Mouse (Mus musculus): ENCODE data around the gene Gimap5.

Gimap5 gene

DNA sequence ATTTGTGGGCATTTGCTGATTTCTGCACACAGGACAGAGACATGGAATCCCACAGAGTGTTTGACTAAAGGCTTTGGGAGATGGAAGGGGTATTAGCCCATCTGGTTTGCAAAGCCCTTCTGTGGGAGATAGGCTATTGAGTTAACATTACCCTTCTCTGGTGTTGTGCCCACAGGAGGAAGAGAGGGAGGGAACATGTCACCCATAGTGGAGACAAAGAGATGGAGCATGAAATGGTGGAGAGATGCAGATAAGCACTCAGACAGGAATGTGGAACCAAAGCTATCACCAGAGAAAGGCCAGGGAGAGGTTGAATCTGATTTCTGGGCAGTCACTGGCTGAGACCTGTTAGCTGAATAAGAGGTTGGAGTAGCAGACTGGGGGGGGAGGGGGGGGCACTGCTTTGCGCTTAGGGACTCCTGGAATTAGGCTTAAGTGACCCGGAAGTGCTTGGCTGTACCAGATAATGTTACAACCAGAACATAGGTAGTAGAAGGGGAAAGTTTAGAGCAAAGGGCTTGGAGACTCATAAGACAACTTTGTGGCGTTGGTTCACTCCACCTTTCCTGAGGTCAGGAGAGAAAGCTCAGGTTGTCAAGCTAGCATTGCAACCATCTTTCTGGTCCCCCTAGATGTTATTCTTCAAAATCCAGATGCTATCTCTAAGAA lies 5.4 kb upstream of the Gimap5 start:
- no peak for DNase-seq (ENCODE audit: low spot score)

DNA sequence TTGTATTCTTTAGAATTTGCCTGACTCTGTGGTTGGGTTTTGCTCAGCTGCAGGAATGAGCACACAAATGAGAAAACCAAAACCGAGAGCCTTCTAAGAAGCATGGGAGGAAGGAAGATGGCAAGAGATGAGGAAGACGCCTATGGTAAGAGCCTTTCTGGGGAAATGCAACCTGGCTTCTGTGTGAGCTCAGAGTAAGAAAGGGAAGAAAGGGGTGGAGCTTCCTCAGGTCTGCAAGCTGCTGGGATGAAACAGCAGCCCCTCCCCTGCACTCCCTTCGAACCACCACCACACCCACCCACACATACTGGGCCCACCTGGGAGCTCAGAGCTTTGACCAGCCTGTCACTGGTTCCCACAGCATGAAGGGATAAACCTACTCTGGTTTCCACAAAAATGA lies 4.7 kb upstream of the Gimap5 start:
- no peak for DNase-seq (ENCODE audit: low spot score)

DNA sequence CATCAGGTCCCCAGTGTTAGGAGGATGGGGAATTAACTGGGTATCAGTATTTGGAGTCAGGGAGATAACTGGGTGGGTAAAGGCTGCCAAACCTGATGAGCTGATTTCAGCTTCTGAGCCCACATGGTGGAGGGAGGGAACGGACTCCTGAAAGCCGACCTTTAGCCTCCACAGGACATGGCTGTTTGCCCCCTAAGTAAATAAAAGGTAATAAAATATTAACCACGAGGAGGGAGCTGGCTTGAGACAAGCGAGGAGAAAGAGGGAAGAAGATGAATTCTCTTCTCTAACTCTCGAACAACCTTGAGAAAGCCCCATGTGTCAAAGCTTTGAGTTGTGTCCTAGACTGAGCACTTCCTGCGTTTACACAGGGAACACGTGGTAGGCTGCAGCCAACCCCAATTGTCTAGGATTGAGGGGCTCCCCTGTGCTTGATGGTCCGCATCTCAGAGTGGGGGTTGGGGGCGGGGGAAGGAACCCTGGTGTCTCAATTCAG lies 4.2 kb upstream of the Gimap5 start:
- no peak for DNase-seq (ENCODE audit: low spot score)

DNA sequence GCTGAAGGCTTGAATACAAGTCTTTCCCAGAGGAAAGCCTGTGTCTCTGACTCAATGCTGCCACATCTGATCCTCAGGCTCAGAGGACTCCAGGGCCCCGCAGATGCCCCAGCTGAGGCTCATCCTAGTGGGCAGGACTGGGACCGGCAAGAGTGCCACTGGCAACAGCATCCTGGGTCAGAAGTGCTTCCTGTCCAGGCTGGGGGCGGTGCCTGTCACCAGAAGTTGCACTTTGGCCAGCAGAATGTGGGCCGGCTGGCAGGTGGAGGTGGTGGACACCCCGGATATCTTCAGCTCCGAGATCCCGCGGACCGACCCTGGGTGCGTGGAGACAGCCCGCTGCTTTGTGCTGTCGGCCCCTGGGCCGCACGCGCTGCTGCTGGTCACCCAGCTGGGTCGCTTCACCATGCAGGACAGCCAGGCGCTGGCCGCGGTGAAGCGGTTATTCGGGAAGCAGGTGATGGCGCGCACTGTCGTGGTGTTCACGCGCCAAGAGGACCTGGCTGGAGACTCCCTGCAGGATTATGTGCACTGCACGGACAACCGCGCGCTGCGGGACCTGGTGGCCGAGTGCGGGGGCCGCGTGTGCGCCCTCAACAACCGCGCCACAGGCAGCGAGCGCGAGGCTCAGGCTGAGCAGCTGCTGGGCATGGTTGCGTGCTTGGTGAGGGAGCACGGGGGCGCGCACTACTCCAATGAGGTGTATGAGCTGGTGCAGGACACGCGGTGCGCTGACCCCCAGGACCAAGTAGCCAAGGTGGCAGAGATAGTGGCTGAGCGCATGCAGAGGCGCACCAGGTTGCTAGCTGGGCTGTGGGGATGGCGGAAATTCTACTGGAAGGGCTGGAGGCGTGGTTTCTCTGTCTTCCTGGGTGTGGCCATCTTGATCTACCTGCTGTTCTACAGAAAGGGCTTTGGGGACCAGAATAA lies 3.3 kb upstream of the Gimap5 start:
- DNase-seq (ENCODE audit: low spot score), result no peak

DNA sequence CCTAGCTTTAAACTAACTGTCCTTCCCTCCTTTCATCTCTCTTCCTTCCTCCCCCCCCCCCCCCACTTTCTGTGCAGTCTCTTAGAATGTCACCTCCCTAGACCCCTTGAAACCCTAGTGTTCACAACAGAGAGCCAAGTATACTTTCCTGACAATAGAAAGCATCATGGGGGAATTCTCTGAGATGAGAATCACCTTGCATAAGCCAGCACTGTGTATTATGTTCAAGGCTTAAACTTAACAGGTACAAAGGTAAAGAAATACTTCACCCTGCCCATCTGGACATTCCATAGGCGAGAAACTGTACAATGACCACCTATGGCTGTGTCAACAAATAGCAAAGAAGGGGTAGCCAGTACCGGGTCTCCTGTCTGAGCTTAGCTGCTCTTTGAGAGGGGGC lies 507 bp upstream of the Gimap5 start:
- DNase-seq (ENCODE audit: low spot score), result no peak

DNA sequence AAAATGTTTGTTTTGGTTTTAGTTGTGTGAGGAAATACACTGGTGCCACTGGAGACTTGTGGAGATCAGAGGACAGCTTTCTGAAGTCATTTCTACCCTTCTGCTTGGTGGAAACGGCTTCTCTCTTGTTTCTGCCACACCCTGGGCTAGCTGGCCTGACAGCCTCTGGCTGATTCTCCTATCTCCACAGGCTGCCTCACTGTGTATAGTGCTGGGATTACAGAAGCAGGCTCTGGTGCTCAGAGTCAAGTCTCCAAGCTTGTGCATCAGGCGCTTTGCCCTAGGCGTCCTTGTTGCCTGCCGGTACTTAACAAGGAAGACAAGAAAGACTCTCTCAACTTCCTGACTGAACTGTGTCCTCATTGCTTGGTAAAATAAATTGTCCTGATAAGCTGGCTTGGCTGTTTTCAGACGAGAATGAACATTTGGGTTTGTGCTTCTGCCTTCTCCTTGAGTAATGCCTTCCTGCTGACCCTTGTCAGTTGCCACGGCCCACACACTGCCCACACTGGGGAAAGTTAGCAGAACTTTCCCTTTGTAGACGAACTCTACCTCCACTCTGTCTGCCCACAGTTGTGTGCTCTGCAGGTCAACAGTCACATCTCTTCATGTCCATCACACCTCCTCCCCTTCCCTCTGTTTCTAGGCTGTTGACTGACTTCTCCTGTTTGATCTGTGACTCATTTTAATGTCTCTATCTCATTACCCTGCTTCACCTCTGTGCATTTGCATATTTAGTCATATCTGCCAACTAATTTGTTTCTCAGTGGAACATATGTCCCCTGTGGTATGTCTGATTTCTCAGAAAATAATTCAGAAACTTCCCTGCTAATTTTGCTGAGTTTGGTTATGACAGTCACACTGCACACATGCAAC lies 1.3 kb downstream of the Gimap5 start:
- DNase-seq (ENCODE audit: low spot score), result no peak

DNA sequence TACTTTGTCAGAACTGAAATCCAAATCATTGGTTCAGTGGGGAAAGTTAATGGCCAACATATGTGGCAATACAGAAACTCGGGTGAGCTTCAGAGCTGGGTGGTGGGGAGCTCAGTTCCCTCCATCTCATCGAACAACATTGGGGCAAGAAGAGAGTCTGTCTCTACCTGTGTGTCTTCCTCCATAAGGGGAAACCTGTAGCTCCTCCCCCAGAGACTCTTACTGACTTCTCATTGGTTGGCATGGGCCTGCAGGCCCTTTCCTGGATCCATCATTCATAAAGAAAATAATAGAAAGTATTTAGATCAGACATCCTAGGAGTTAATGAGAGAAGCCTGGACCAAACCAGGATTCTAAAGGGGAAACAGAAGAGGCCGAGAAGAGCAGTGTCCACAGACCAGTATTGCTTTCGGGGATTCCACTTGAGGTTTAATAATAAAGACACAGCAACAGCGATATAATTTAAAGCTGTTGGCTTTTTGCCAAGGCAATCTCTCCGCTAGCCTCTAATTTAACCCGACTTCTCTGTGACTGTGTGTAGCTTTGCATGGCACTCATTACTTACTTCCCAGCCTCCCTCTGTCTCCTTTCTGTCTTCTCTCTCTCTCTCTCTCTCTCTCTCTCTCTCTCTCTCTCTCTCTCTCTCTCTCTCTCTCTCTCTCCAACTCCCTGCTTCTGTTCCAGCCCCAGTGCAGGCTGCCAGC lies 17.7 kb downstream of the Gimap5 start:
- DNase-seq (ENCODE audit: low spot score), result no peak

DNA sequence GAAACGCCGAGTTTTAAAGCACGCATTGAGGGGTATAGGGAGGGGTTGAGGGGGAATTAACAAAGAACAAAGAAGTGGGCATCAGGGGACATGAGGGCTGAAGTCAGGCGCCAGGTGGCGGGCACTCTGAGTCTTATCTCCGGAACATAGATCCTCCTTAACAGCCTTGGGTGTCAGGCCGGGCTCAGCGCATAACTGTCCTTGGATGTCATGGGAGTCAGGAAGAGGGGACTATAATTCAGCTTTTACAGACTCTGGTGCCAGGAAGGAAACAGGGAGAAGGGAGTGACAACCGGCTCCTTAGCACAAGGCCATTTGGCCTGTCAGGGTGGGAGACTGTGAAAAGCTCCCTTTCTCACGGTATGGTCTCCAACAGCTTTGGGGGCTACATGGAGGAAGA lies 18.5 kb downstream of the Gimap5 start:
- DNase-seq (ENCODE audit: low spot score), result no peak

DNA sequence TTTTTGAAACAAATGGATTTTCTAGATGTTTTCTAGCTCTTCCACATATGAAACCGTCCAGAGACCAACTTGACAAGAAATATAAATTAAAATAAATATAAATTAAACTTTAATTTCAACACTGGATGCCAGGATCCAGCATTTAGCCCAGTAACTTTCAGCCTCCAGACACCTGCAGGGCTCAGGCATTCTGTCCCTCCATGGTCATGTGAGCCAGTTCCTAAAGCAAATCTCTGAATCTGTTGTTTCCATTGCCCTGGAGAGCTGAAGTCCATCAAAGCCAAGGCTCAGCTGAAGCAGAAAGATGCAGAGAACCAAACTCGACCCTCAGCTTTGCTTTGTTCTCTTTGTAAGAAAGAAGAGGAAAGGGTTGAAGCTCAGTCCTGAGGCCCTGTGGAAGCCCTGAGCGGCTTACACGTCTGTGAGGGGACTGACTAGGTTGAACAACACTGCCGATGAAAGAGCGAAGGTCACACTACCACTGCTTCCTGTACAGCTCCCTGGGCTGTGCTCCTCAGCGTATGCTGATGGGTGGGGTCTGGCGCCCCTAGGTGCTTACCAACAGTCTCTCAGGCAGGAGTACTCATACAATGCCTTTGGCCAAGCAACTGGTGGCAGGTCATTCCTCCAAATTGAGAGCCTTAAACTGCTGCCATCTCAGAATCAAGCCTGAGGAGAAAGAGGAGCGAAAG lies 22.3 kb downstream of the Gimap5 start:
- no peak for DNase-seq (ENCODE audit: low spot score)

DNA sequence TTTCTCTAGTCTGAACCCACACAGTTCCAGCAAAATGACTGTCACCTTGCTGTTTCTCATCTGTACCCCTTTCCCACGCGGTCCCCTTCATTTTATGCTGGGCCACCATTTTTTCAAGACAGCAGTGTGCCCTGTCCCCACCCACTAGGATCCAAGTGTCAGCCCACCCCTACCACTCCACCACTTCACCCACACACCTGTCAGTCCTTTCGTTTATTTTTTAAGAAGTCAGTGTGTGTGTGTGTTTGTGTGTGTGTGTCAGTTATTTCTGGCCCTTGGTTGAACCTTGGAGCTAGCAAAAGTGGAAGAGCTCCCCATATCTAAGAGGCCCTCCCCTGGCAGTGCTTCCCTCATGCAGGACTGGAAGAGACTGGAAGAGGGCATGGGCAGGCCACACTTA lies 22.9 kb downstream of the Gimap5 start:
- peak; percentile 60 for DNase-seq (ENCODE audit: low spot score)

DNA sequence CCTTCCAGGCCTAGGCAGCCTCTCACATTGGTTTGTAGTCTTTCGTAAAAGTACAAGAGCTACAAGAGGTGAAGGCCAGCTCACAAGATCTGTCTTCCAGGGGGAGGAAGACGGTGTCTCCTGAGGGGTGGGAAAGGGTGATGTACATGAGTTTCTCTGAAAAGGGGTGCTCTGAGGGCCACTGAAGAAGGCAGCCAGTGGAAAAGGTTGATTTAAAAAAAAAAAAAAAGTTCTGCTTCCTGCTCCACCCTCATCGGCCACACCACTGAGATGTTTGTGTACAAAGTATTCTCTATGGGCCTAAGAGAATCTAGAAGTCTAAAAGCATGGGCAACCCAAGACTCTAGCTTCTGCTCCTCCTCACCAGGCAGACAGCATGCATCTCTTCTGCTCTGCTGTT lies 24.7 kb downstream of the Gimap5 start, which contains the start of gene Gimap3:
Gimap3 (minus strand) TSS at position 156 of the 400 bp plus-strand sequence.
- no peak for DNase-seq (ENCODE audit: low spot score)

DNA sequence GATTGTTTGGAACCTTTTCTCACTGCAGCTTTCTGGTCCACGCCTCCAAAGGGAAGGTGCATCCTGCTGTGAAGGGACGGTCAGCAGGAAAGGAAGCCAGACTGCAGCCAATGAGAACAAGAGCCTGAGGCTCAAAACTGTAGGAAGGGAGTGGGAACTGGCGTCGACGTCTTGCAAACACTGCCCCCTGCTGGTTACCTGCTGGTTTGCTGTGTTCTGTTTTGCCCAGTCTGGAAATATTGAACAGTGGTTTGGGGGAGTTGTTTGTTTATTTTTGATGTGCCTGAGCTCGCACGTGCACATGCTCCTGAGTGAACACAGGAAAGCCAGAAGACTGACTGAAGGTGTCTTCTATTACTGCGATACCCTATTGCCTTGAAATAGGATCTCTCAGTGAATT lies 26.0 kb downstream of the Gimap5 start:
- peak; percentile 49 for DNase-seq (ENCODE audit: low spot score)

DNA sequence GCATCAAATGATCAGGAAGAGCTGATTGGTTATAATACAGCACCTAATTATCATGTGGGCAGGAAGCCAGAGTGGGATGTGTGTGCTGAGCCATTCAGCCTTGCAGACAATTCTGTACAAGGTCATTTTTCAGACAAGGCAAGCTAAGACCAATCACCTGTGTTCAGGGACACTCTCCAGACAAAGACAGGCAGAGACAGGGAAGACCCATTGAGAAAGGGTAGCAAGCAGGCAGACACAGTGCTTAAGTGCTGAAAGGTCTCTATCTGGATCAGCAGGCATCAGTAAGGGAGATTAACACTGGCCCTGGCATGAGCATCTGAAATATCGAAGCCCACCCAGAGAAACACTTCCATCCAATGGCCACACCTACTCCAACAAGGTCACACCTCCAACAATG lies 38.4 kb downstream of the Gimap5 start:
- no peak for DNase-seq (ENCODE audit: low spot score)

DNA sequence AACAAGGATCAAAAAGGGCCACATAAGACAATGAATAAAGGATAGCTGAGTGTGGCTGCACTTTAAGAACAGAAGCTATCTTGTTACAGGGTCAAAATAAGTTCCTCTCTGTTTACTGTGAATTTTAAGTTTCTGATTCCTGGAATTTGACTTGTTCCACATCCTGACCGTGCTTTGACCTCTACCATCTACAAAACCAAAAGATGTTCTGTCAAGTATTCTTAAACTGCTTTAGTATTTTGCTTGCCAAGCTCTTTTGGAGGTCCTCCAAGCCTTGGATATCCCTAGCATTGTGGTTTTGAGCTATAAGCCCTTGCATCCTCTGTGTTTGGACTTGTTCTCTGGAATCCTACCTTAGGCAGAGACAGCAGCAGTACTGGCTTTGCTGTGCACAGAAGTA lies 39.2 kb downstream of the Gimap5 start:
- peak; percentile 62 for DNase-seq (ENCODE audit: low spot score)

DNA sequence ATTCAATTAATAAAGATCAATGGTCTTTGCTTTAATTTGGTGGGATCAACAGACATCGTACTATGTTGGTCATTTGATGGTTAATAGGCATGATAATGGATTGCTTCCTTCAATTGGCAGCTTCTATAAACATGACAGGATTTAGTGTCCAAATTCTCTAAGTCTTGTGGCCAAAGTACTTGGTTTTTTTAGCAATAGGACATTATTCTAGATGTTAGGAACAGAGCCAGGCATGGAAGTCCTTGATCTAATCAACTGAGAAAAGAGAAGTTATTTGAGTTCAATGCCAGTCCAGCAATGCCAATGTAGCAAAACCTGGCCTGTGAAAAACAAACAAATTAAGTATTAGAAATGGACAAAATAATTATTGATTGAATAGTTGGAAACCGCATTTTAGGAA lies 39.6 kb downstream of the Gimap5 start:
- no peak for DNase-seq (ENCODE audit: low spot score)

DNA sequence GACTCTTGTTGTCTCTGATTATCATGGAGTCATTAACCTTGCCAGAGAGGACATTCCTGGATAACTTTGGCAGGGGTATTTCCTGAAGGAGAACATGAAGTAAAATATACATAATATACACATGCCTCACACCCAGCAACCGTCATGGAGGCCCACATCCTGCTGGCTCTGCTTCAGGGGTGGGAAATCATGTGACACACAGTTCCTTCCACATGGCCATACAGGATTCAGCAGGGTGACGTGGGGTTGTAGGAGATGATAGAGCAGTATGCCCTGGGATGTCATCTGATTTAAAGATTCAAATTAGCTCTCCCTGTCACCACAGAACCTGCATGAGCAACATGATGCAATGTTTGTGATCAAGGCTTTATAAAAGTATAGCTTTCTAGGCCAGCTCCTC lies 41.9 kb downstream of the Gimap5 start:
- DNase-seq (ENCODE audit: low spot score), result no peak

DNA sequence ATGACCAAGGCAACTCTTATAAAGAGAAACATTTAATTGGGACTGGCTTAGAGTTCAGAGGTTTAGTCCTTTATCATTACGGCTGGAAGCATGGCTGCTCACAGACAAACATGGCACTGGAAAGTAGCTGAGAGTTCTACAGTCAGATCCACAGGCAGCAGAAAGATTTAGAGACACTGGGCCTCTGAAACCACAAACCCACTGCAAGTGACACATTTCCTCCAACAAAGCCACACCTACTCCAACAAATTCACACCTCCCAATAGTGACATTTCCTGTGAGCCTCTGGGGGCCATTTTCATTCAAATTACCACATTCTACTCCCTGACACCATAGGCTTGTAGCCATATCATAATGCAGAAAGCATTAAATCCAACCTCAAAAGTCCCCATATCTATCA lies 55.9 kb downstream of the Gimap5 start:
- no peak for DNase-seq (ENCODE audit: low spot score)

DNA sequence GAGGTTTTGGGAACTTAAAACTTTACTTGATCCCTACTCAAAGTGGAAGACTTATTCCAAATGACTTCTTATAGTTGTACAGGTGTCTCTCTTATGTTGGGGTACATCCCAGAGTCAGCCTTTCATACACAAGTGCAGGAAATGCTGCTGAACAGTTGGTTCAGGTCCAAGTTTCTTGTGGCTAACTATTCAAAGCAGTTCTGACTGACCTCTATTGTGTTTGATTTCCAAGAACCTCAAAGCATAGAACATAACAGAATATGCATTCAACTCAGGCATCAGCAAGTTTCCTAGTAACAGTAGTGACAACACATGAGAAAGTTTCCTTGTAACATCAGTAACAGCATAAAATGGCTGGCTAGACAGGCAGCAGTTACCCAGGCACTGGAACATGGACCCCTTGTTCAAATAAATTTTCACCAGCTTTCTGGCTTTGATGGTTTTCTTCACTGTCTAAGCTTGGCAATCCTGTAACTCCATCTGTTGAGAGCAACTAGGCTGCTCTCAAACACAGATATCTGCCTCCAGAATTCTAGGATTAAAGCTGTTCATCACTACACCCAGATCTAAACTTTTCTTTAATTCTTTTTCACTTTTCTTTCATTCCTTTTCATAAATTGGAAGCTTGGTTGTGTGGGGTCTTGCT lies 57.5 kb downstream of the Gimap5 start:
- DNase-seq (ENCODE audit: low spot score), result no peak
